In the genomic region with DNA sequence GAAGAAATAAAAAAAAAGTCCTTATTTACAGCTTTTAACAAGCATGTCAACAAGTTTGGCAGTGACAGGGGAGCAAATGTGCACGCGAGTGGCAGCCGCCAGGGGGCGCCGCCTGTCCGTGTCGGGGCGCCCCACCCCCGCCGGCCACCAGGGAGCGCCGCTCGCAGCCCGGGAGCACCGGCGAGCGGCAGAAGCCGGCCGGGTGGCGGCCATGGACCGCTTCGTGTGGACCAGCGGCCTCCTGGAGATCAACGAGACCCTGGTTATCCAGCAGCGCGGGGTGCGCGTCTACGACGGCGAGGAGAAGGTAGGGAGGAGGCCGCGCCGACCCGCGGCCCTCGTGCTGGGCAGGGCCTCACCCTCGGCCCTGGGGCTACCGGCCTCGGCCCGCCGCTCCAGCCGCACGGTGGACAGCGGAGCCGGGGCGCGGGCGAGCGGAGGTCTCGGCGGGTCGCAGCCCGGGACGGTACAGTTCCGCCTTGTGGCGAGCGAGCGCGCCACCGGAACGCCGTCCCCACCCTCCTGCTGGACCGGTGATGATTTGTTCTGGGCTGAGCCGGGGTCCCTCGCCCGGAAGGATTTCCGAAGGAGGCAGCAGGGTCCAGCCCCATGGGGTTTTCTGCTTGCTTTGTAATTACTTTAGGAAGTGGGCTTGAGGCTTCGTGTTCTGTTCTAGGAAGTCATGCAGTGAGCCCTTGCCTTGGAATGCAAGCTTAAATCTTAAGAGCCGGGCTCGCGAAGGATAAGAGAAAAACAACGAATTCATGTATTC, we compare ENCODE assay signal across 8 mouse cellular contexts. TPM values are rescaled to one million over a fixed set of nuclear protein-coding genes. Genes with fewer than 3 reads are reported as not detected.
DNase-seq lines count a peak whose midpoint lies in the region; ATAC-seq and TF ChIP-seq lines count a peak whose summit lies in the region.

A gene (plus strand): TSS at position 150 of the 772 bp plus-strand sequence.

- DNase-seq in 416B (ENCODE audit: low read depth) = peak; percentile 82
- DNase-seq in heart, adult 9 months (ENCODE audit: low spot score in 2 of 2) = peak; percentile 86 to 89
- peak; percentile 55 to 80 for DNase-seq in monocyte, adult 2 months (ENCODE audit: low read depth in 1 of 2, low spot score in 2 of 2)
- DNase-seq in spleen, postnatal 36 days (ENCODE audit: low spot score in 2 of 2) = peak; percentile 80 to 83

- ATAC-seq in embryonic facial prominence, embryonic 15.5 days (ENCODE audit: insufficient number of reproducible peaks, low FRiP score, low TSS enrichment, low read depth) = peak; percentile 94
- ATAC-seq in kidney, embryonic 14.5 days (ENCODE audit: low FRiP score, low TSS enrichment) = peak; percentile 95
- peak; percentile 91 for ATAC-seq in limb, embryonic 15.5 days (ENCODE audit: insufficient number of reproducible peaks, low FRiP score, low TSS enrichment, low read depth)

- peak within 1 kb of the TSS; percentile 91 for H3K9ac ChIP-seq in embryonic facial prominence, embryonic 15.5 days
- peak within 1 kb of the TSS; percentile 92 for H3K9ac ChIP-seq in kidney, embryonic 14.5 days (ENCODE audit: low read depth, low read length)
- H3K9ac ChIP-seq in limb, embryonic 15.5 days = peak within 1 kb of the TSS; percentile 94

- peak within 1 kb of the TSS; percentile 84 for H3K4me3 ChIP-seq in bone marrow, adult 2 months (replicated peaks; ENCODE audit: control insufficient read depth, low read depth, low read length)
- peak within 1 kb of the TSS; percentile 83 for H3K4me3 ChIP-seq in embryonic facial prominence, embryonic 15.5 days (replicated peaks)
- H3K4me3 ChIP-seq in kidney, embryonic 14.5 days (ENCODE audit: low read length) = peak within 1 kb of the TSS; percentile 76
- peak within 1 kb of the TSS; percentile 86 for H3K4me3 ChIP-seq in limb, embryonic 15.5 days

- TF ChIP-seq CTCF in bone marrow, adult 2 months (IDR thresholded peaks at IDR 0.05; ENCODE audit: control insufficient read depth, insufficient read depth, low read length) = peak; percentile 86

- peak; percentile 61; the same call in 1 of the 2 replicates for TF ChIP-seq POLR2A in bone marrow, adult 2 months (IDR thresholded peaks at IDR 0.05; ENCODE audit: borderline replicate concordance, control insufficient read depth, low read depth, low read length)

- H3K27me3 ChIP-seq in embryonic facial prominence, embryonic 15.5 days = no peaks in the 10 kb centered on the region
- no peaks in the 10 kb centered on the region for H3K27me3 ChIP-seq in kidney, embryonic 14.5 days (ENCODE audit: control insufficient read depth, insufficient read depth, low read length)
- no peaks in the 10 kb centered on the region for H3K27me3 ChIP-seq in limb, embryonic 15.5 days

- H3K27ac ChIP-seq in bone marrow, adult 2 months (ENCODE audit: control insufficient read depth, insufficient read depth, low read depth, low read length, poor library complexity) = peak within 1 kb of the TSS; percentile 98
- H3K27ac ChIP-seq in embryonic facial prominence, embryonic 15.5 days (replicated peaks) = peak within 1 kb of the TSS; percentile 98
- H3K27ac ChIP-seq in kidney, embryonic 14.5 days (ENCODE audit: low read depth, low read length) = peak within 1 kb of the TSS; percentile 99
- peak within 1 kb of the TSS; percentile 99 for H3K27ac ChIP-seq in limb, embryonic 15.5 days

- under 1% methylated on average over 73 of the region's 73 CpGs for WGBS in bone marrow, adult 2 months
- WGBS in embryonic facial prominence, embryonic 15.5 days = under 1% methylated on average over 73 of the region's 73 CpGs
- WGBS in kidney, embryonic 14.5 days = under 1% methylated on average over 56 of the region's 73 CpGs
- WGBS in limb, embryonic 15.5 days = 0% methylated on average over 70 of the region's 73 CpGs

- H3K36me3 ChIP-seq in embryonic facial prominence, embryonic 15.5 days = no peaks in the 10 kb centered on the region
- H3K36me3 ChIP-seq in kidney, embryonic 14.5 days (ENCODE audit: control insufficient read depth, insufficient read depth, low read length) = no peaks in the 10 kb centered on the region; the same call in 1 of the 2 replicates
- H3K36me3 ChIP-seq in limb, embryonic 15.5 days = no peaks in the 10 kb centered on the region

- H3K9me3 ChIP-seq in embryonic facial prominence, embryonic 15.5 days (replicated peaks) = no peaks in the 10 kb centered on the region
- H3K9me3 ChIP-seq in kidney, embryonic 14.5 days (ENCODE audit: control insufficient read depth, low read length) = no peaks in the 10 kb centered on the region
- H3K9me3 ChIP-seq in limb, embryonic 15.5 days = no peaks in the 10 kb centered on the region

- peaks cover 1% of the 10 kb centered on the region; the same call in 1 of the 2 replicates for H3K4me1 ChIP-seq in bone marrow, adult 2 months (ENCODE audit: control insufficient read depth, insufficient read depth, low read length)
- H3K4me1 ChIP-seq in embryonic facial prominence, embryonic 15.5 days = peaks cover 13% of the 10 kb centered on the region
- peaks cover 4% of the 10 kb centered on the region; the same call in 1 of the 2 replicates for H3K4me1 ChIP-seq in kidney, embryonic 14.5 days (ENCODE audit: control insufficient read depth, insufficient read depth, low read length)
- H3K4me1 ChIP-seq in limb, embryonic 15.5 days = peaks cover 9% of the 10 kb centered on the region

- peak within 1 kb of the TSS; percentile 58 for H3K4me2 ChIP-seq in embryonic facial prominence, embryonic 15.5 days (replicated peaks)
- H3K4me2 ChIP-seq in kidney, embryonic 14.5 days (replicated peaks; ENCODE audit: low read depth, low read length) = peak within 1 kb of the TSS; percentile 53
- H3K4me2 ChIP-seq in limb, embryonic 15.5 days = peak within 1 kb of the TSS; percentile 45

RNA-seq across cellular contexts. Expression of the gene that starts here (rescaled TPM):
- 11.3 and 13.3 TPM in 2 replicates for polyA plus RNA-seq in bone marrow, adult 2 months (2011; ENCODE audit: insufficient read depth, insufficient read length, low replicate concordance, missing spikeins)
- 36.6 and 38.5 TPM in 2 replicates for polyA plus RNA-seq in embryonic facial prominence, embryonic 15.5 days (2015; fragmentation: Nextera tagmentation; extraction: Ambion mirVana)
- 39.0 and 40.0 TPM in 2 replicates for polyA plus RNA-seq in kidney, embryonic 14.5 days (2014; fragmentation: Nextera tagmentation; extraction: Ambion mirVana)
- polyA plus RNA-seq in limb, embryonic 15.5 days (2015; fragmentation: Nextera tagmentation; extraction: Ambion mirVana) = 35.3 and 39.3 TPM in 2 replicates

Comparison
In these comparisons a context has a peak if more than half of its experiments do, and no peak if none do; other contexts are left out.
1. Peak in every context shown above with its lines: DNase-seq, ATAC-seq, H3K4me3 ChIP-seq and H3K27ac ChIP-seq.